Mouse (Mus musculus) inflammation-experienced regulatory T-cells, adult 6 months (primary cell): ENCODE measurements around the gene Klhl29. TPM values are rescaled to one million over a fixed set of nuclear protein-coding genes. Genes with fewer than 3 reads are reported as not detected.

Source experiments
- ATAC-seq: one replicate; pipeline ENCODE4 v1.8.0; 2017
- polyA plus RNA-seq, 3 experiments: library from polyadenylated mRNA; unstranded; fragments of 100-300 nt; shearing (Covaris generic); gene quantifications; one replicate each; pipeline ENCODE4 v1.2.1; 2017

Gene Klhl29
- polyA plus RNA-seq, 3 experiments from 2014 or later = 0.33 to 0.42 TPM; not detected in 1

DNA sequence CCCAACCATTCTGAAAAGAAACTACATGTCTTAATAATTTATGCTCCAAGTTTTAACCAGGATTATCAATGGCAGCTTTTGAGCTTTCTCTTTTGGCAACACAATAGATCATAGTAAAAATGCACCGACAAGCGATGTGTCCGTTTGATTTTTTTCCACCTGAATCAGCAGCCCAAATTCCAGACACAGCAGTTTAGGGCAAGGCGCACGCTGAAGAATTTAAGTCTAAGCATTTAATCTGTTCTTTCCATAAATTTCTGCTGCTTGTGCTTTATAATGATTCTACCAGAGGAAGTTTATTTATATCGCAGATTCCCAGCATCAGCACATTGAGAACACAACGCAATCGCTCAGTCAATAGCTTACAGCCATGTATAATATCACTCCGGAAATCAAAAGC, 256.2 kb downstream of the Klhl29 start:
- no peak for ATAC-seq

DNA sequence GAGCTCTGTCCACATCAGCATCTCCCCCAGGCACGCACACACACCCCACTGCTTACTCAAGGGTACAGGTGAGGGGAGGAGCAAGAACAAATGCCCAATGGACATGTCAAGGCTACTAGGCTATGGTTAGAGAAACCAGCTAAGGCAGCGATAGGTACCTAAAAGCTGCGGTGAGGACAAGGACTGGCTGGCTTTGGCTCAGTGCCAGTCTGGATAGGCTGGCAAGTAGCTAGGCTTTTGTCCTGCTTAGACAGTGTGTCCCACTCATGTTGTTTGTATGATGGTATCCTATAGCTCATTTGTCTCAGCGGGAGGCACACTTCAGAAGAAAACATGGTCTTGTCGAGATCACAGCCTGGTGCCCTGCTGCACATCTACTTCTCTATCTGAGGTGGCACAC, 258.9 kb downstream of the Klhl29 start:
- no peak for ATAC-seq

DNA sequence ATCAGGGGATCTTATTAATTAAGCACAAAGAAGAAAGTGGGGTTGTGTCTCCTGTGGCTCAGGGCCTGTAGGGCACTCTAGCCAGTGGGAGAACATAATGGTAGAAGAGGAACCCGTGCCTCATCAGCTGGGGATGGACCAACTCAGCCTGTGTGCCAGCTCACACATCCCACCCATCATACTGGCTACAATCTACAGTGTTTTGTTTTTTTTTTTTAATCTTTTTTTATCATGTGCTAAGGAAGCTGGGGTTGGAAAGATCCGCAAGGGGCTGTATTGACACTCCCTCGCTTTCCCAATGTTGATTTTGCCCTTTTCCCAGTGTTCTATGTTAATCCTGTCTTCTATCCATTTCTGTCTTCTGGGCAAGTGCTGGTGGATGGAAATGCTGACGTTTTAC, 260.9 kb downstream of the Klhl29 start:
- ATAC-seq = no peak

DNA sequence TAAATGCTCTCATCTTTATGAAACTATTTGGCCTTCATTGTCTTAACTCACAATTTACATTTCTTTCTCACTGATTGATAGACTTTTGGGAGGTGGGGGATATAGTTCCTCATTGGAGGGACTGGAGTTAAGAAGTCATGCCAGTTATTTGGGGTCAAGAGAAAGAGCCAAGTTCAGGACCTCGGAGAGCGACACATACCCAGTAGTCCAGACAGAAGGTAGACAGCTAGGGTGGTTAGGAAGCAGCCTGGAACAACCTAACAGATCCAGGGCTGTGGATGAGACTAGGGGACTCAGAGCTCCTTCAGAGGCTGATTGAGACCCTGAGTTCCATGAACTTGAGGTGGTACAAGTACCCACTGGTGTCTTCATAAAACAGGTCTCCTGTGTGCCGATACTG, 264.1 kb downstream of the Klhl29 start:
- no peak for ATAC-seq

DNA sequence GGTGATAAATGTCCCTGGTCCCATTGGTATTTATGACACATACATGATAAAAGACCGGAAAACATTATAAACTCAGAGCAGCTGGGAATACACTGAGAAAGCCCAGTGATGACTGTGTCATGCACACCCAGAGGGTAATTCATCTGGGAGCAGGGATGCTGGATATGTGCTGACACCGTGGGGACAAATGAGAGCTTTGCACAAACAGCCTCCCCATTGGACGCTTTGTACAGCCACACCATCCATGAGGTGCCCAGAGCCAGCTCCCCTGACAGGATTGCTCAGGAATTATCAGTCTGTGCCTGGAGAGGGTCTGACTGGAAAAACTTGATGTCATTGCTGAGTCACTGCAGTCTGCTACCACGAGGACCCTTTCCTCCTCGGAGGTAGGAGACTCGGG, 266.9 kb downstream of the Klhl29 start:
- ATAC-seq = no peak

DNA sequence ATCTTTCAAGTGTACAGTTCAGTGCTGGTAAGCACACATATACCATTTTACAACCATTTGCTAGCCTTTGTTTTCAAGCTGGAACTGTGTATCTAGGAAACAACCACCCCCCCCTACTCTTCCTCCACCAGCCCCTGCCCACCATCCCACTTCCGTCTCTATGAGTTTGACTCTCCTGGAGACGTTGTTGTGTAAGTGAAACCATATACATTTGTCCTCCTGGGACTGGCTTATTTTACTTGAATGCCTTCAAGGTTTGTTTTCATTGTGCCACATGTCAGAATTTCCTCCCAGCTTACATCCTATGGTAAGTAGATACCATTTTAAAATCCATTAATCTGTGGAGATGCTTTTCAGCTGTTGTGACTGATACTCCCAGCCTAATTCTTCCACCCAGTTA, 267.7 kb downstream of the Klhl29 start:
- no peak for ATAC-seq

DNA sequence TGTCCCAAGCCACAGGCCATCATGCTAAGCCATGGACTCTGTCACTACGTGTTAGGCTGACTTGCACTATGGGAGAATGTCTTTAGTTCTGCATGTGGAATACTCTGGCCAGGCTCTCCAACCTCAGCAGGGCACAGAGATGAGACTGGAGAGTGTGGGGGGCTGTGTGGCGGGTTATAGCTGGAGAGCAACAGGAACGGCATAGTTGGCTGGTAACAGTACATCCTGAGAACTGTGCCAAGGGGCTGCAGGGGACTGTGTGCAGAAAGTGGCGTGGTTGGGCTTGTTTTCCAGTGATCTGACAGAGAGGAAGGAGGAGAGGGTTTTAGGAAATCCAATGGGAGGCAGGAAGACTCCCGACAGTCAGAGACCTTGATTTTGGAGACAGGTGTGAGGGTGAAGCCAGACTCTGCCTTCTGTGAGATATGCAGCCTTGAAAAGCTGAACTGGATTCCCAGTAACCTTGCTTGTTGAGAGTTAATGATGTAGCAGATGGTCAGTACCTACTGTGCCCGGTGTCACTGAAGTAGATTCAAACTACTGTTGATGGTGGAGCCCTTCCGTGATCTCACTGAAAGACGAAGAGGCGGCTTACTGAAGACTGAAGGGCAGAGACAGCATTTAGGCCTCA, 270.9 kb downstream of the Klhl29 start:
- ATAC-seq = no peak

DNA sequence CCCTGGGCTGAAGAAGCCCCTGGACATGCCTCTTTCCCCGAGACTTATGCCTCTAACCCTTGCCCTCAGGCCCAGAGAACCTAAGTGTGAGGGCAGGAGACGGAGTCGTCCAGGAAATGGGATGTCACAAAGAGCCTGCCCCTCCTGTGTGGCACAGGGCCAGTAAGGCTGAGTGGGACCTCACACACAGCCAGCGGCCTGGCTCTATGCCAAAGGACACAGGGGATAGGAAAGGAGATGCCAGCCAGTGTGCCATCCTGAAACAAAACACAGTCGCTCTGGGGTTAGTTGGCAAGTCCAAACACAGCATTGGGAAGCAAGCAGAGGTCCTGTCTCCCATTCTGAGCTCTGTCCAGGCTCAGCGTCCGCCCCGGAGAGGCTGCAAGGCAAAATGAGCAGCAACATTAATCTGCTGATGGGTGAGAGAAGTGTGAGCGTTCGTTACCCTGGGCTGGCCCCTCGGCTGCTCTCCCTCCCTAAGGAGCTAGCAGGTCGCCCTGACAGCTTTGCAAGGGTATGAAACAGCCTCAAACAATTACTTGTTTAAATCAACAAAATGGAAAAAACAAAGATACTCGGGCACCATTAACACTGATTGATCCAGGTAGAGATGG, 274.0 kb downstream of the Klhl29 start:
- no peak for ATAC-seq

DNA sequence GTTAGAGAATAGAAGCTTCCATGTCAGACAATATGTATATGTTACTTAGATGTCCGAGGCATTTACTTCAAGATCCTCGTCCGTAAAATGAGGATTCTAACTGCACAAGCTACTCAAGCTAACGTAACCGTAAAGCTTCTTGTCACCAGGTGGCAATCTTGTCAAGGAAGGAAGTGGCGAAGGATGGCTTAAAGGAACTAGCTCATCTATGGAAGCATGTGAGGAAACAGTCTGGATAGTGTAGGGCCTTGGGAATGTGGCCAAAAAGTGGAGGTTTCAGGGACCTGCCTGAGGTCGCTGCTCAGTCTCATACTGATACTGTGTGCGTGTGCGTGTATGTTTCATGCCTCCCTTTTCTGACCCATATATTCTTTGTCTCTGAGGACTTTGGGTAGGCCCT, 275.9 kb downstream of the Klhl29 start:
- ATAC-seq = no peak

DNA sequence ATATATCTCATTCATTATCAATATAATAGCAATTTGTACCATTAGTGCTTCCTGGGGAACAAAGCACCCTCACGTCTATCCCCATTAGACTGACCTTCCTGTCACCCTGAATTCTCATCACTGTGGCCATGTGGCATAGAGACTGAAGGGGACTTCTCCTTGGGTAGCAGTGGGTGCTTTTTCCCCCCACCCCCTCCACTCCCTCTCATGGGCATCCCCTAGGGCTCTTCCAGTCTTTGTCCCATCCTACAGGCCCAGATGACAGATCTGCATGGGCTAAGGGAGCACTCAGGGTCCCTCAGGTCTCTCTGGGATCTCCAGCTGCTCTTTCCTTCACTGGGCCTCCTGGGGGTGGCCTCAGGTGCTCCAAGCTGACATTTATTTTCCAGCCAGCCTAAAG, 286.8 kb downstream of the Klhl29 start:
- no peak for ATAC-seq

DNA sequence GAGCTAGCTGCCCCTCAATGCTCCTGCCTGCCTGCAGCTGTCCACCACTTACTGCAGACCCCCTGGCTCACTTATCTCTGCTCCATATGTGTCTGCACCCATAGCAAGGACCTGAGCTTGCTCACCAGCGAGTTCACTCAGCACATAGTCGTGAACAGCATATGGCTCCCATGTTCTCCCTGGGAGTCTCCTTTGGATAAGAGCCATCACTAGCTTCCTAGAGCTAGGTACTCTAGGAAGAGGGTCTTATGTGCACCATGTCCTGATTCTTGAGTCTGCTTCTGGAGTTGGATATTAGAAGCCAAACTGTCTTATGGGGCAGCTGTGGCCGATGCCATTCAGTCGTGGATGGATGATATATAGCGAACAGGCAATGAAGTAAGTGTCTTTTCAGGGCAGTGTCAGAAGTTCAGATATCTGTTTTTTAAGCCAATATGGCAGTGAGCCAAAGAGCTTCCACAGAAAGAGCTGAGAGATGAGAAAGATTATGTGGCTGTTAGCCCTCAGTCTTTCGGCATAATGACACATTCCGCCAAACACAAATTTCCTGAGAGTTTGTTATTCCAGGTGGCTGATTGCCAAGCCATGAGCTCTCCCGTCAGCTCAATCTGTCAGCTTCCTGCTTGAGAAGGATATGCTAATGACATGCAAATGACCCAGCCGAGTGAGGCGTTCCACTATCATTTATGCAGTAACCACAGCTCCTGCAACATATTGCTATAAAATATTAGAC, 287.5 kb downstream of the Klhl29 start:
- no peak for ATAC-seq

DNA sequence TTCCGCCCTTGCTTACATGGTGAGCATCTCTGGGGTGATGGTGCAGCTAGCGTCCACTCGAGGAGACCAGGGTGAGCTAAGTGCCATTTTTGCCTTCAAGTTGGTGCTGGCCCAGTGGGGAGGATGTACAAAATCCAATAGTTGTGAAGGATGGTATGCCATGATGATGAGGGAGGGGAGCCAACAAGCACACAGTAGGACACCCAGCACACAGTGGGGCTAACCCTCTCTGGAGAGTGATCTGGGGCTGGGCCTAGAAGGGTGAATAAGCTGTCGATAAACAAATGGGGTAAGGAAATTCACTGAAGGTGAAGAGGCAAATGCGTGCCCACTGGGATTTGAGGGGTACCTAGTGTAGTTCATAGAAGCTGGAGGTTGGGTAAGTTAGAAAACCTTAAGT, 290.8 kb downstream of the Klhl29 start:
- ATAC-seq = no peak

DNA sequence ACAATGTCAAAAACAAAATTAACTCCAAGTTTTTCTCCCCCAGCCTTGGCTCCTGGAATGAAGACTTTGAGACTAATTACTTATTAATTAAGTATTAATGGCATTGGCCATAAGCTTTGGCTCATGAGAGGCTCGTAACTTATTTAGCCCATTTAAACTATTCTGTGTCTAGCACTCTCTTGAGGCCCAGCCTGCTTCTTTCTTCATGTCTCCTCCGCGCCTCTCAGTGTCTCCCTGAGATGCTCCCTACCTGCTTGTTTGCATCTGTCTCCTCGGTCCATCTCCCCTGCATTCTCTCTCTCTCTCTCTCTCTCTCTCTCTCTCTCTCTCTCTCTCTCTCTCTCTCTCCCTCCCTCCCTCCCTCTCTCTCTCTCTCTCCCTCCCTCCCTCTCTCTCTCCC, 294.0 kb downstream of the Klhl29 start:
- no peak for ATAC-seq

DNA sequence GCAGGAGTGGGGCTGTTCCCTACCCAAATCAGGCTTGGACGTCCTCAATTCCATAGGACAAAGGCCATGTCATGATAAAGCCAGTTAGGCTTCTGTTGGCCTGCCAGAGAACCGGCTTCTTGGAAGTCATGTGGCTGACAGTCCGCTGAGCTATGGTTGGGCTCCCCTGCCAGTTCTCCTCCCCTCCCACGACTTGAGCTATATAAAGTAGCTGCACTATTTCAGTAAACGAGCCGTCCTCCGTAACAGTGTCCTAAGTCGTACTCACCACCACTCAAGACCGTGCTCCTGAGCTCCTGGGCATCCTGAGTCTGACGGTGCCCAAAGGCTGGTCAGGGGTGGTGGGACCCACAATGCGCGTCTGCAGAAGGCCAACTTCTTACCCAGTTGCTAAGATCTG, 302.3 kb downstream of the Klhl29 start:
- ATAC-seq = no peak

DNA sequence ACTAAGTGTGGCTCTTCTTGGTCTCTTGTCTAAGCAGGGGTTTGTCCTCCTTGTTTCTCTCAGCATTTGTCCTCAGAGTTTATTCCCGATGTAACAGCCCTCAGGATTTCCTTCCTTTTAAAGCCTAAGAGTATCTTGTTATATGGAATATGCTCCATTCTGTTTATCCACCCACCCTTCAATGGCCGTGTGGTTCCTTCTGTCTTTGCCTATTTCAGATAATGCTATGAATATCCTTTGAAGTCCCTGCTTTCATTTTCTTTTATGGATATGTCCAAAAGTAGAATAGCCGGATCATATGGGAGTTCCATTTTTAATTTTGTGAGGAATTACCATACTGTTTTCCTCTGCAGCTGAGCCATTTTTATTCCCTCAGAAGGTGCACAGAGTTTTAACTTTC, 305.4 kb downstream of the Klhl29 start:
- ATAC-seq = no peak

DNA sequence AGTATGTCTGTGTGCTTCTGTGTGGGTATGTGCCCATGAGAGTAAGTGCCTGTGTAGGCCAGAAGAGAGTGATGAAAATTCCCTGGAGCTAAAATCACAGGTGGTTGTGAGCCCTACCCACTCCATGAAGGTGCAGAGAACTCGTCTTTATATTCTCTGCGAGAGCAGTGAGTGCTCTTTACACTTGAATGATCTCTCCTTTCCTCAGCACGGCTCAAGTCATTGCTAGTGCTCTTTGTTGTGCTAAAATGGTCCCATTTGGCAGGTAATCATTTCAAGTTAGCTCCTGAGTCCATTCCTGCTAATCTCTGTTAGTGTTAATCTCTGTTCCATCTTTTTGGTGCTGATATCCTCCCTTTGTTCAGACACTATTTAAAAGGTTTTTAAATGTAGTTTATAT, 307.9 kb downstream of the Klhl29 start:
- no peak for ATAC-seq

DNA sequence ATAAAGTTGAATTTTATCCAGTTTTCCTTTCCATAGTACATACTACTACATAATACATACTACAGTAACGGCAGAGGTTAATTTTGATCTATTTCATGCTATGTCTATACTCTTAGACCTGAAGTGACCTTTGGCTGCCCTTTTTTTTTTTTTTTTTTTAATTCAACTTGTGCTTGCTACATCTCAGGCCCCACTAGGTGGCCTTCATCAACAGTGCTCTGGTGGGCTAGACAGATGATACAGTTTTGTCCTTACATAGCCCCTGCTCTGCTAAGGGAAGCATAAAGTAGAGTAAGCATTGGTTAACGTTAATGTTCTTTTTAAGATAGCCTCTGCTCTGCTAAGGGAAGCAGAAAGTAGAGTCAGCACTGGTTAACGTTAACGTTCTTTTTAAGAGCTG, 327.4 kb downstream of the Klhl29 start:
- ATAC-seq = no peak

DNA sequence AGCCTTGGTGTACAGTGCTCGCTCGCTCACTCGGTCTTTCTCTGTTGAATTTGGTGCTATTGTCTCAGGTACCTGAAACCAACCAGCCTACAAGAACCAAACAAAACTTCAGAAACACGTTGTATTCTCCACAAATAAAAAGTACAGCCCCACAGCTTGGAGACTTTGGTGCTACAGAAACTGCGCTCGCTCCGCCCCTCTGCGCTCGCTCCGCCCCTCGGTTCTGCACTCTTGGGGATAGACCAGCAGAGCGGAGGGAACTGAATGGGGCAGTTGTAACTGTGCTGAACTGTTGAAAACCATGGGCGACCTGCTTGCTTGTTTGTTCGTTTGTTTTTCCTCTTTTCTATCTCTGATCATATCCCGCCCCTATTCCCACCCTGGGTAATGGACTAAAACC, 331.3 kb downstream of the Klhl29 start:
- ATAC-seq = no peak

DNA sequence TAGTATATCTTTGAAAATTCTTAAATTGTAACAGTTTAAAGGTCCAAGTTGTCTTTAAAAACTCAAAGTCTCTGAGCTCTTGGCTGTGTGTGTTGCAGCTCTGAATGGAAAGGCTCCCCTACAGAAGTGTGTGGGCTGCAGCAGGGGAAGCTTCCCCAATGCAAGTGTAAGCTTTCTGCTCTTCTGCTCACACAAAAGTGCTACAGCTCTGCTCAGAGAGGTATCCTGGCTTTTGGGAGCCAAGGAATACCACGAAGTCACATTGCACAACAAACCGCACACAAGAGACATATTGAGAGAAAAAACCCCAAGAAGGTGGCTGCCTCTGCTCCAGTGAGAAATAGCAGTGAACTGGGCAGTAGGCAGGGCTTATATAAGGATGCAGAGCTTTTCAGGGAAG, 337.5 kb downstream of the Klhl29 start:
- ATAC-seq = no peak

DNA sequence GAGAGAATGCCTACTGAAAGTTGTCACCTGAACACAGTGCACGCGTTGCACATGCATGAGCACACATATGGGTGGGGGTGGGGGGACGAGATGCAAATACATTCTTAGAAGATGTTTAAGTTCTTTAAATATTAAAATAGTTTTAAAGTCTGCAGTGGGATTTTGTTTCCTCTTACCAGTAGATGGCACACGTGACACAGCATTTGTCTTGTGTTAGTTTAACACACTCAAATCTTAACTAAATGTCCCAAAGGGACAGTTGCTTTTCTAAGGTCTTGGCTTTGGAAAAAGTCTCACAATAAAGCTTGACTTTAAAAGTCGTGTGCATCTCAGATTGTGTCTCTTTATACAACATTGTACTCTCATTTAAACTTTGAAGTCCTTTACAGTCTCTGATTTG, 346.4 kb downstream of the Klhl29 start:
- ATAC-seq = no peak
